Mouse (Mus musculus): ENCODE data around the gene Cnga1. TPM values are rescaled to one million over a fixed set of nuclear protein-coding genes. Genes with fewer than 3 reads are reported as not detected.
A peak's percentile ranks its signal among the peaks of the same experiment; 100 is the strongest.

The Cnga1 gene
- polyA plus RNA-seq, 1 experiment, result not detected

DNA sequence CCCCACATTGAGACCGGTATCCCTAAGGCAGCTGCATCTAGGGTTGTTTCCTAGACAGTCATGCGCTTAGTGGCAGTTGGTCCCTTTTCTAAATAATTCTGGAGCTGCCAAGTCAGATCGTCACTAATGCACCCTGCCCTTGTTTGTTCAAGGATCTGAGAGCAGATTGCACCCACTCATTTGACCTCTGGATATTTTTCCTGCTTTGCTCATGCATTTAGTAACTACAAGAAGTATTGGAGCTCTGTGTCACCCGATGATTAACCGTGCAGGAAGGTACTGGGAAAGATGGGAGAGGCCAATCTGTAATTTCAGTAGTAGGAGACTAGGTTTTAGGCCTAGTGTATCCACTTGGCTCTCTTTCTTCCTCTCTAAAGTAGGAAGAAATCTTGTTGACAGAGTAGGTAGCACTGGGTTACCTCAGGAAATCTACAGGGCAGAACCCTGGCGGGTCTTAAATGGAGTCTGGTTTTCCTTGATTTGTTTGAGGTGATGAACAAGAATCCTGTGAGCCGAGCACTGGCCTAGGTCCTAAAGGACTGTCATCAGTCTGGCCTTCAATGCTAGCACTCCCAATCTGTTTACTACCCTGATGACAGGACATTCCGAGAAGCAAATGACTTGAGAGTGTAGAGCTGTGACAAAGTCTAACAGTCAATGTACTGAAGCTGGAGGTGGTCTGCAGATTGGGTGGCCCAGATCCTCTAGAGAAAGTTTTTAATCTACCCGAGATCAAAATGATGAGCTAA lies 5.1 kb upstream of the Cnga1 start:
- peaks cover 8% of the 10 kb centered on the region for H3K4me1 ChIP-seq (ENCODE audit: control insufficient read depth, insufficient read depth, insufficient read length, low read length)

DNA sequence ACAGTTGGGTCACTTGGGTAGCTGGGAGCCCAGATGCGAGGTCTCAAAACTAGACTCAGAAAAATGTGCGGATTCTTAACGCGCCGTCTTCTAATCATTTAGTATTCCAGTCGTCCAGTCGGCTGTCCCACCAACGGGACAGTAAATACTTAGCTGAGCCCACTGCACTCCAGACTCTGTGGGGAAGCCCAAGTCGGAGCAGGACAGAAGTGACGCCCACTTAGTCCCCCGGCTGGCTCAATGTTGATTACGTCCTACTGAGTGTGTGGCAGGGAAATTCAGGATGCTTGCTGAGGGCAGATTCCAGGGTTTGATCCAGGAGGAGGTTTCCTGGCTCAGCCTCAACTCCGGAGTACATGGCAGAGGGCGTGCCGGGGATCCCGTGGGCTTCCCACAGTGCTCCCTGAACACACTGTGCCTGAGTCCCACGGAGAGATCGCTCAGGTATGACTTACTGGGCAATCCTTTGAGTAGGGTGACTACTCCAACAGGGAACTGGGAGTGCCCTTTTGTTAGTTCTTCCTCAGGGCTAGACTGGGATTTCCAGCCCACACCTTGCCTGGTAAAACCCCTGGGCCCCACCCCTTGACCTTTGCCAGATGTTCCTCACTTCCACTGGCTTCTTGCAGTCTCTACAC lies 4.0 kb upstream of the Cnga1 start:
- Histone ChIP-seq H3K4me1 (ENCODE audit: control insufficient read depth, insufficient read depth, insufficient read length, low read length) (peaks cover 8% of the 10 kb centered on the region), H3K4me3 (ENCODE audit: insufficient read depth, low read depth, low read length) (peak overlapping the region; percentile 52), H3K27ac (replicated peaks; ENCODE audit: low read depth, low read length) (no peak overlapping the region)

More for the DNA sequence above, 5.1 kb upstream of the Cnga1 start:
- Histone ChIP-seq H3K4me3 (ENCODE audit: insufficient read depth, low read depth, low read length) (no peak overlapping the region), H3K27ac (replicated peaks; ENCODE audit: low read depth, low read length) (no peak overlapping the region)

DNA sequence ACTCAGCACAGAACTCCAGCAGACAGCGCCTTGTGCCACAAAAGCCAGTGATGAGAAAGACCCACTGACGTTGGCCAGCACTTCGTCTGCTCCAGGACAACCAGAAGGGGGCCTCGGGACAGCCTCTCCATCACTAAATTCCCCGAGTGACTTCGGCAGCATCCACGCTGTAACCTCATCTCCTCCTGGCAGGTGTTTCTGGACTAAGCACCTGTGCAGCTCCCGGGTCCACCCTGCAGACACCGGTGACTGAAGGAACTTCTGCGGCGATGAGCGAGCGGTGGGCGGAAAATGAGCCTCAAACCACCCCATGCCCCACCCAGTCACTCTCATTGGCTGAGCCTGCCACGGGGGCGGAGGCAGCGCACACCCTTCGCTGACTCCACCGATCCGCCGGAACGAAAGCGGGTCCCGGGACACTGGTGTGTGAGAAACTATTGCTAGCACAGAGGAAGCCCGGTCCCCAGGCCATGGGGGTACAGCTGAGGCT lies 3.4 kb upstream of the Cnga1 start, which contains the start of gene Nipal1:
TSS of gene Nipal1 (plus strand) at position 378 of the 490 bp plus-strand sequence.
- Histone ChIP-seq H3K4me3 (ENCODE audit: insufficient read depth, low read depth, low read length) (peak within 1 kb of the TSS; percentile 52), H3K27ac (replicated peaks; ENCODE audit: low read depth, low read length) (no peak within 1 kb of the TSS), H3K4me1 (ENCODE audit: control insufficient read depth, insufficient read depth, insufficient read length, low read length) (peaks cover 8% of the 10 kb centered on the region)

DNA sequence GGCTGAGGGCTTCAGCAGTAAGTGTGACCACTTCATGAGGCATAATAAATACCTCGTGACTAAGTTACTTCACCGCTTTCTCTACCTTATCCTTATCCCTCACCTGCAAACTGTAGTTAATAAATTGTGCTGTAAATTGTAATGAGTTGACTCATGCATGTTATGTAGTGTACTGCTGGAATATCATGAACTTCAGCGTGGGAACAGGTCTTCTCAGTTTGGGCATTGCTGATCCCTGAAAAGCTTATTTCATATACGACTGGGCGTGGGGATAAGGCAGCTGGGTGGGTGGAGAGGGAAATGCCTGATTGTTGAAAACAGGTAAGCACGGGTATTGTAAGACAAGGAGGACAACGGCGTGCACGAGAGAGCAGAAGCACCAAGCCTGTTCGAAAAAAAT lies 2.9 kb upstream of the Cnga1 start:
- no peak overlapping the region for H3K27ac ChIP-seq (replicated peaks; ENCODE audit: low read depth, low read length)

DNA sequence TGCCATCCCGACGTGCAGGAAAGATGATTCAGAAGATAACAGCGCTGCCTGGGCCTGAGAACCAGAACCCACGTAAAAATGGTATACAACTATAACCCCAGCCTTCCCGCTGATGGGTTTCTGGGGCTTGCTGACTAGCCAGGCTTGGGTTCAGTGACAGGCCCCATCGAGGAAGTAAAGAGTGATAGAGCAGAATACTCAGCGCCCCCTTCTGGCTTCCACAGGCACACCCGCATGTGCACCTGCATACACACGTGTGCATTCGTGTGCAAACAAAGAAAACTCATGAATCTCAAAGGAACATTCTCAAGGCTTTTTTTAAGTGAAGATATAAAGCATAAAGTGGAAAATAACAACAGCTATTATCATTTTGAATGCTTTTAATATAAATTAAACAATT lies 2.1 kb upstream of the Cnga1 start:
- Histone ChIP-seq H3K4me3 (ENCODE audit: insufficient read depth, low read depth, low read length) (no peak overlapping the region), H3K27ac (replicated peaks; ENCODE audit: low read depth, low read length) (no peak overlapping the region), H3K4me1 (ENCODE audit: control insufficient read depth, insufficient read depth, insufficient read length, low read length) (peaks cover 8% of the 10 kb centered on the region)

More for the DNA sequence above, 2.9 kb upstream of the Cnga1 start:
- Histone ChIP-seq H3K4me1 (ENCODE audit: control insufficient read depth, insufficient read depth, insufficient read length, low read length) (peaks cover 8% of the 10 kb centered on the region), H3K4me3 (ENCODE audit: insufficient read depth, low read depth, low read length) (no peak overlapping the region; the same call in 1 of the 2 replicates)

DNA sequence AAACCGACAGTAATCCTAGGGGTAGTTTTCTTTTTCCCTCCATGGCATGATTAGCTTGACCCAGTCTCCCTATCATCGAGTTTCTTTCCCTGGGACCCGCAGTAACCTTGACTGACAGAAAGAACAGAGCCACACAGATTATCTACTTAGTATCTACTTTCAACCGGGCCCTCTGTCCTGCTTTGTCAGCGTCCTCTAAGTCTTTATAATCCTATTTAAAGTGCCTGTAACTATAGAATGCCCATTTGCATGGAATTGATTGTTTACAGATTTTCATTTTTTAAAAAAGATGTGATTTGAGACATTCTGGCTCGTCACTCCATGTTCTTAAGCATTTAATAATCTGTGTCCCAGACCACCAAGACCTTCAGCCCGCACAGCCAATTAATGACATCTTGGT lies 420 bp downstream of the Cnga1 start:
- no peak overlapping the region for H3K4me3 ChIP-seq (ENCODE audit: insufficient read depth, low read depth, low read length)
- peaks cover 8% of the 10 kb centered on the region for H3K4me1 ChIP-seq (ENCODE audit: control insufficient read depth, insufficient read depth, insufficient read length, low read length)
- no peak overlapping the region for H3K27ac ChIP-seq (replicated peaks; ENCODE audit: low read depth, low read length)

DNA sequence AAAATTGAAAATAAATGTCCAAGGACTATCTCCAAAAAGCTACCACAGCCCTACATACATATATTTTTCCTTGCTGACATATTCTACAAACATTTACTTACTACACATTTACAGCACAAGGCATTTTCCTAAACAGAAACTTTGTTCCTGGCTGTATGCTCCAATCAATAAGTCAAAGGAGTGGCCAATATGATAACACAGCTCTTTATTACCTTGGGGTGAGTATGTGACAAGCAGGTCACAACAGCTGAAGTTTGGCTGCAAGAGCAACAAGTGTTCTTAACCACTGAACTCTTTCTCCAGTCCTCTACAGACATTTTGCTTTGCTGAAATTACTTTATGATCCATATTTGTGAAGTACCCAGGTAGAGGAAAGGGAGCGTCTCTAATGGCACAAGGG lies 4.0 kb downstream of the Cnga1 start:
- H3K4me1 ChIP-seq (ENCODE audit: control insufficient read depth, insufficient read depth, insufficient read length, low read length), result no peaks in the 10 kb centered on the region
- no peak overlapping the region for H3K27ac ChIP-seq (replicated peaks; ENCODE audit: low read depth, low read length)
- H3K4me3 ChIP-seq (ENCODE audit: insufficient read depth, low read depth, low read length), result no peak overlapping the region

DNA sequence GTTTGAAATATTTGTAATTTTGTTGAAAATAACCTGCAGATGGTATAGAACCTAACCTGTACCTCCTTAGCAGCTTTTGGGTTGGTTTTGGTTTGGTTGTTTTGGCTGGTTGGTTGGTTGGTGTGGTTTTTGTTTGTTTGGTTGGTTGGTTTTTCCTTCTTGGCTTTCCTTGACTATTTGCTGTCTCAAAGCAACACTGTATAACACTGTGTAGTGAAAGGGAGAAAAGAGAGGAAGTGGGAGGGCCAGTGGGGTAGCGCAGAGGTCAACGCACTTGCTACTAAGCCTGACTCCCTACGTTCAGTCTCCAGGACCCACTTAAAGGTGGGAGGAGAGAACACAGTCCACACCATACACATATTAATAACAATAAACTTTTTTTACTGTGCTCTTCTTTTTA lies 7.5 kb downstream of the Cnga1 start:
- Histone ChIP-seq H3K4me1 (ENCODE audit: control insufficient read depth, insufficient read depth, insufficient read length, low read length) (no peaks in the 10 kb centered on the region), H3K4me3 (ENCODE audit: insufficient read depth, low read depth, low read length) (no peak overlapping the region), H3K27ac (replicated peaks; ENCODE audit: low read depth, low read length) (no peak overlapping the region)

DNA sequence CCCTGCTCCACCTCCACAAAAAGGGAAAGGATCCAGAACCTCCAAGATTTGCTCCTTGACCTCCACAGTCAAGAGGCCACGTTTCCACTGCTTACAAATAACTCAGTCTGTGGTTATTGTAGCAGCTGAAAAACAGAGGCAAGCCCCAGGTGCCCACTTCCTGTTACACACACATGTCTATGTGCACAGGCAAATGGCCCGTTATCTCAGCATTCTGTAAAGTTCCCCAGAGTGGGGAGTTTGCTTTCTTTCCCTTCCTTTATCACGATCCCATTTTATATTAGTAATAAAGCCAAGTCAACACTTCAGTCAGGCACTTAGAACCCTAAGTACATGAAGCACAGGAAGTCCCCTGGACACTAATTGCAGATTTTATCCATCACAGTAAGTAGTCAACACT lies 8.0 kb downstream of the Cnga1 start:
- Histone ChIP-seq H3K4me3 (ENCODE audit: insufficient read depth, low read depth, low read length) (no peak overlapping the region), H3K27ac (replicated peaks; ENCODE audit: low read depth, low read length) (no peak overlapping the region)

DNA sequence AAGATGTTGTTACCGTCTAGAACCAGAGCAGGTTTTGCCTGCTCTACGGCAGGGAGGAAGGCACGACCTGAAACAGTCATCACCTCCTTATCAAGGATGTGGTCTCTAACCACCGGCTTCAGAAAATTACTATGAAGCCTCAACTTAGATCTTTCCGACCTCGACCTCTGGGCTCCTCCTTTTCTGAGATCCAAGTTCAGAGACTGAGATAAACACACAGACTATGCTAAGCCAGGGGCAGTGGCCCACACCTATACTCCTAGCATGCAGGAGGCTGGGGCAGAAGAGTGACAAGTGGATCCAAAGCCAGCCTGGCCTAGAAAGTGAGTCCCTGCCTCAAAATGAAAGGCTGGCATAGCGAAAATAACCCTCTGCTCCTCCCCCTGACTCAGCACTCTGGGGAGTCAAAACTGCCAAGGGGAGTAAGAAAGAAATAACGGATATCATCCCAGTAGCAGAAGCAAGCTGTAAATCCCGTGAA lies 9.2 kb downstream of the Cnga1 start:
- Histone ChIP-seq H3K4me3 (ENCODE audit: insufficient read depth, low read depth, low read length) (no peak overlapping the region), H3K4me1 (ENCODE audit: control insufficient read depth, insufficient read depth, insufficient read length, low read length) (no peaks in the 10 kb centered on the region), H3K27ac (replicated peaks; ENCODE audit: low read depth, low read length) (no peak overlapping the region)

More for the DNA sequence above, 8.0 kb downstream of the Cnga1 start:
- no peaks in the 10 kb centered on the region for H3K4me1 ChIP-seq (ENCODE audit: control insufficient read depth, insufficient read depth, insufficient read length, low read length)

DNA sequence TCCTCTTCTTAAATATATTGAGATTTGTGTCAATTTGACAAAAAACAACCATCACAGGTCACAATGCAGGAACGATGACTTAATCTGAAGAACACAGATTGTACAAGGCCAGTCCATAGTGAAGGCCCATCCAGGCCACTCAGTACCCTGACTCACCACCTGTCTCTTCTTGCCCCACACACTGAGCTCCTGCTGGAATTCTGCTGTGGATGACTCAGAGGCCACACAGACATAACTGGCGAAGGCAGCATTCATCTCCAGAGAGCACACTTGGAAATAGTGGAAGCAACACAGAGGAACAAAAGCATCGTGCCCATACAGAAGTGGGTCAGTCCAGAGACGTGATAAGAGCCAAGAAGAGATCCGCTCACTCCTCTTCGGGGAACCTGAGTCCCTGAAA lies 14.0 kb downstream of the Cnga1 start:
- no peaks in the 10 kb centered on the region for H3K4me1 ChIP-seq (ENCODE audit: control insufficient read depth, insufficient read depth, insufficient read length, low read length)
- H3K27ac ChIP-seq (replicated peaks; ENCODE audit: low read depth, low read length), result no peak overlapping the region

DNA sequence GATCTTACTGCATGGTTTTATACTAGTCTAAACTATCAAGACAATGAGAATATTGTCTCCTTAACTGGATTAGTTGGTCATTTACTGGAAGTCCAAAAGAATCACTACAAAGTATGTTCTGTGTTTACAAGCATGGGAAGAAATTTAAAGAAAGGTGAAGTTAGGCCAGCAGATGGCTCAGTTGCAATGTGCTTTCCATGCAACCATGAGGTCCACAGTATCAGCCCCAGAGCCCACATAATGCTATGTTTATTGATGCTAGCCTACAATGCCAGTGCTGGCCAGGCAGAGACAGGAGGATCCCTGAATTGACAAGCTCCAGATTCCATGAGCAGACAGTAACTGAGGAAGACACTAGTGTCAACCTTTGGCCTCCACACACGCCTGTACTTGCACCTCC lies 23.1 kb downstream of the Cnga1 start:
- H3K4me3 ChIP-seq (ENCODE audit: insufficient read depth, low read depth, low read length), result no peak overlapping the region
- no peaks in the 10 kb centered on the region for H3K4me1 ChIP-seq (ENCODE audit: control insufficient read depth, insufficient read depth, insufficient read length, low read length)

More for the DNA sequence above, 14.0 kb downstream of the Cnga1 start:
- H3K4me3 ChIP-seq (ENCODE audit: insufficient read depth, low read depth, low read length), result no peak overlapping the region

DNA sequence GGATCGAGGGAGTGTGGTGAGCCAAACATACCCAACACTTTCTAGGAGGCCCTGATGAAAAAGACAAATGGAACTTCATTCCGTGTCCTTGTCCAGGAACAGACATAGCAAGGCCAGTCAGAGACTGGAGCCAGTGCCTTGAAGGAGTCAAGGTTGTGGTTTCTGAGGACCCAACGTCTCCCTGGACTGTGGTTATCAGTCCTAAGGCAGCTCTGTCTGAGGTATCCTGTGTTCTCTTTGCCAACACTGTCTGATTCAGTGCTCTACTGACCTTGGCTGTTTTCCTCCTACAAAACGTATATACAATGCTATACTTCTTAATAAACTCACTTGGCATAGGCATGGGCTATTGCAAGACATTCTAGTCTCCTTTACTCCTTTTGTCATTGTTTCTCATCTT lies 26.7 kb downstream of the Cnga1 start:
- Histone ChIP-seq H3K4me1 (ENCODE audit: control insufficient read depth, insufficient read depth, insufficient read length, low read length) (no peaks in the 10 kb centered on the region), H3K27ac (replicated peaks; ENCODE audit: low read depth, low read length) (no peak overlapping the region)

More for the DNA sequence above, 23.1 kb downstream of the Cnga1 start:
- no peak overlapping the region for H3K27ac ChIP-seq (replicated peaks; ENCODE audit: low read depth, low read length)

DNA sequence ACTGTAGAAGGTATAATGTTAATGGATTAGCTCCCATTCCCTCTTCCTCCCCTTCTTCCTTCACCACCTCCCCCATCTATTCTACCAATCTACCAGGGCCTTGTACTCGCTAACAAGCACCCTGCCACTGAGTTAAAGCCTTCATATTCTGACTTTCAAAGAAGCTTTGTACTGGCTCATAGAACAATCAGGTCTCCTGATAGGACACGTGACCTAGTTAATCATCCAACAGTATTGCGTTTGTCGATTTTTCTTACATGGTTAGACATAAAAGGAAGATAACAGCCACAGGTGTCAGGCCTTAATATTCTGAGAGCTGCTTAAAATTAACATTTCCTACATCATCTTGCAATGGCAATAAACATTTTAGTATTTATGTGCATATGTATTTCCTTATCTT lies 40.9 kb downstream of the Cnga1 start:
- no peaks in the 10 kb centered on the region for H3K4me1 ChIP-seq (ENCODE audit: control insufficient read depth, insufficient read depth, insufficient read length, low read length)
- H3K4me3 ChIP-seq (ENCODE audit: insufficient read depth, low read depth, low read length), result no peak overlapping the region
- no peak overlapping the region for H3K27ac ChIP-seq (replicated peaks; ENCODE audit: low read depth, low read length)

More for the DNA sequence above, 26.7 kb downstream of the Cnga1 start:
- no peak overlapping the region for H3K4me3 ChIP-seq (ENCODE audit: insufficient read depth, low read depth, low read length)

DNA sequence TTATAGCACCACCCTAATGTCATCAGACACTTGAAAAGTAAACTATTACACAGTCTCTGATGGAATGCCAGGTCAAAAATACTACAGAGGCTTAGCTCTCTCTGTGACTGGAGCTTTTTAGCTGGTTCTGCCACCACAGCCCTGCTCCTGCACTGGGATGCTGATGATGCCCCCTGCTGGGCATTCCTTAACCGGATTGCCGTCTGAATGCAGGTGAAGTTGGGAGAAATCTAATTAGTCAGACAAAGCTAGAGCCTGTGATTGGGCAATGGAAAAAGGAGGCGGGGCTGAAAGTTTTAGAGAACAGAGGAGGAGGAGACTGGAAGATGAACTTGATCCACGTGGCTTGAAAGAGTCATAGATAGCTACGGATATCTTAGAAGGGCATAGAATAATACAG lies 43.1 kb downstream of the Cnga1 start:
- Histone ChIP-seq H3K4me3 (ENCODE audit: insufficient read depth, low read depth, low read length) (no peak overlapping the region), H3K4me1 (ENCODE audit: control insufficient read depth, insufficient read depth, insufficient read length, low read length) (no peaks in the 10 kb centered on the region), H3K27ac (replicated peaks; ENCODE audit: low read depth, low read length) (no peak overlapping the region)

All from brown adipose tissue, adult 24 weeks (tissue).